Mouse (Mus musculus) lung, postnatal 10 days (tissue): ENCODE results near the gene Adgrf5.
"Not testable (repeated sequence)": the region's sequence is repeated elsewhere in the genome, so short reads cannot be mapped to it uniquely, and the experiment has no call there.

Experiments used
- DNase-seq: peaks from one replicate; pipeline ENCODE4 v3.0.0; 2021

The Adgrf5 gene

DNA sequence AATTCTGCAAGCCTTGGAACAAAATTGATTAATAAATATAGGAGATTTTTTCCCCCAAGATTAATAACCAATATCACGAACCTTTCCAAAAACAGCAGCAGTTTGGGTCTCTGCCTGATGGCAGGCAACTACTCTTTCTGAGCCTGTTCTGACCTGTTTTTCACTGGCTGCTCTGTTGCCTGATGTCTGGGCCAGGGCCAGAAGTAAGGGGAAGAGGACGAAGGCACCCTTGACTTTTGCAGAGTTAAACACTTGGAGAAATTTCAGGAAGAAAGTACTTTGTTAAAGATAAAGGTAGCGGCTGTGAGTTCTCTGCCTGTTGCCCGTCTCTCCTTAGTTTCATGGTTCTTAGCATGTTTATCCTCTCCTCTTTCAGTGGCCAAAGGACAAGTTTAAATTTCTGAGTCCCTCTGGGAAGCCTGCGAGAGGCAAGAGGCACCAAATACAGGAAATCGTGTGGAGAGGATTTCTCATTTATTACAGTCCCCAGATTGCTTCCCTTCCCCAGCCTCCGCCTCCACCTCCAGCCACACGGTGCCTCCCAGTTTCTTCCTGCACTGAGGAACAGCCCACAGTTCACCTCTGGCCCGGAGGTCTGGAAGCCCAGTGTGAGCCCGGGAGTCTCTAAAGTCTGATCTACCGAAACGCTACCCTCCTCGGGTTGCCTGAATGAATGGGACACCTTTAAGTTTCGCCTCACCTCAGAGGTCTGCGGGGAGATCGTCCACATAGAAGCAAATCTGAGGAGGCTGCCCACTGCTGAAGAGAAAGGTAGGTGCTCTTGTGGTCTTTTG is at the start of gene Adgrf5:
TSS of gene Adgrf5 (plus strand) at position 626 of the 794 bp plus-strand sequence.
- peak; percentile 66 for DNase-seq

DNA sequence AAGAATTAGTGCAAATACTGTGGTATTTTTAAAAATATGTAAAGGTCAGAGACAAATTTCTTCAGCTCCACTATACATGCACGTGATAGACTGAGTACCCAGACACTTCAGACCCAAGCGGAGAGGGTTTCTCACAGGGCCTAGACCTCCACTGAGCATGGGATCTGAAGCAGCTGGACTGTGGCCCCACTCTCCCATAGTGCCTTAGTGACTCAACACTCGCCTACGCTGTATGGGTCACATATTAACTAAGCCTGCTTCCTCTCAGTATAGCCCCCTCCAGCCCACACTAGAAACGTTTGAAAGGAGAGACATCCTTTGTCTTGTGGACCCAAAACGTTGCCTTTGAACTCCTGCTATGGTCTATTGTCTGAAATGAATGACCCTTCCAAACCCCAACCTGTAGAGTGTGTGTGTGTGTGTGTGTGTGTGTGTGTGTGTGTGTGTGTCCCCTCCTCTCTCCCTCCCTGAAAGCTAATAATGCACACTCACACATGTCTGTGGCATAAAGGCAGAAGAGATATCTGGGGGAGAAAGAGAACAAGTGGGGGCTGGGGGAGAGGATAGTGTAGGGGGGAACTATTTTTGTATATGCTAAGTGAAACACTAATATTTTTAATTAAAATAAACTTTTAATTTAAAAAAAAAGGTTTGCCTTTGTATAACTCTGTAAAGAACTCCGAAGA is 34.1 kb upstream of the Adgrf5 start:
- no peak for DNase-seq

DNA sequence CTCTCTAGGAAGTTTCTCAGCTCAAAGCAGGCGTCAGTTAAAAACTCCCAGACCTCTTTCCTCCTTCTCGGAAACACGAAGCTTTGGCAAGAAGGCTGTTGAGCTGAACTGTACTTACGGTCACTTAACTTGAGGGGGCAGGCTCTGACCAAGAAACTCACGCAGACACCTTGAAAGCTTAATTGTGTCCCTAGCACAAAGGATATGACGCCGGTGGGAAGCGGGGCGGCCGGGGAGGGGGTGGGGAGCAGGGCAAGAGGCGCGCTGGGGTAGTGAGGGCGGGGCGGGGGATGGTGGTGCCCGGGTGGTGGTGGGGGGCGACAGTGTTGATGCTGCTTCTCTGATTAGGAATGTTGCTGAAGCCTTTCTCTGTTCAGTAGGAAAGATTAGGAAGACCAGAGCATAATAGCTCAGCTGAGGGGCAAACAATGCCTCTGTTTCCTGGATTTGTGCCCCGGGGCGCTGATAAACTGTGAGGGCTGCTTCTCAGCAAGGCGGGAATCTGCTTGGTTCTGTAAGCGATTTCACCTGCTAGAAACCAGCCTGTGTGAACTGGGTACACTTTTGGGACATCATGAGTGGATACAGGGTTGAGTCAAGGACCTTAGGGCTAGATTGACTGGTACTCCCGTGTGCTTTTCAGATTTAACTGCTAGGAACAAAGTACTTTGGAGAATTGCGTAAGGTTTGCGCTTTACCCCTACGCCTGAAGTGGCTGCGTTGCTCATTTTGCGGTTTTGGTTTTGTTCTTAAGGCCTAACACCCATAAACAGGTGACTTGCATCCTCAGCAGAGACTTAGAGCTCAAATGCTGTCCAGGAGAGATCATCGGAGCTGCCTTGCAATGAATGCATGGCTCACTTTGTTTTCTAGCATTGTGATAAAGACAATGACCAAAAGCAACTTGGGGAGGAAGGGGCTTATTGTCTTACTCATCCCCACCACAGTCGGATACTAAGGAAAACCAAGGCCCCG is 33.2 kb upstream of the Adgrf5 start:
- DNase-seq: peak; percentile 82

DNA sequence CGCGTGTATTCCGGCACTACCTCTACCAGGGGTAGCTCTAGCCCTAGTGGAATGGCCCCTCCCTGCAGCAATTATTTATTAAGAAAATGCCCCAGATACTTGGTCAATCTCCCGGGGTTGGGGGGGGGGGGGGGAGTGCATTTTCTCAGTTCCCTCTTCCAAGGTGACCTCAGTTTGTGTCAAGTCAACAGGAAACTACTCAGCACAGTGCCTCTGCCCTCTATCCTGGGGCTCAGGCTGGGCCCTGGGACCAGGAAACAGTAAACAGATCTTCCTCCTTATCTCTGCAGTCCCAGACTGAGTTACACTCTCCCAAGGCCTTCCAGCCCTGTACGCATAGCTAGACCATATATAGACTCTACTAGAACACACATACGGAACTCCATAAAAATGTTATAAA is 32.4 kb upstream of the Adgrf5 start:
- peak; percentile 11 for DNase-seq

DNA sequence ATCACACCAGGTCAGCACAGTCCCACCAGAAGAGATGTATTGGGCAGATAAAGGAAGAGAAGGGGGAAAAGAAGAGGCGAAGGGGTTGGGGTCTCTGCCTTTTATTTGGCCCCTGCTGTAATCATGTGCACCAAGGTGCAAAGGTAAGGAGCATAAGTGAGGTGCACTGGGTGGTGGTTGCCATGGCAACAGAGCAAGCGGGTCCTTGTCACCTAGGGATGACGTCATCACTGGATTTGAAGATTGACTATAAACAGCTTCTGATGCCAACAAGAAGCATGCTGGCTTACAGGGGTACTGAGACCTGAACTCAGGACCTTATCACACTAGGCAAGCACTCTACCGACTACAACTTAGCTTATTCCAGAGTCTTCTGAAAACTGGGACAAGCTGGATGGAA is 31.0 kb upstream of the Adgrf5 start:
- no peak for DNase-seq

DNA sequence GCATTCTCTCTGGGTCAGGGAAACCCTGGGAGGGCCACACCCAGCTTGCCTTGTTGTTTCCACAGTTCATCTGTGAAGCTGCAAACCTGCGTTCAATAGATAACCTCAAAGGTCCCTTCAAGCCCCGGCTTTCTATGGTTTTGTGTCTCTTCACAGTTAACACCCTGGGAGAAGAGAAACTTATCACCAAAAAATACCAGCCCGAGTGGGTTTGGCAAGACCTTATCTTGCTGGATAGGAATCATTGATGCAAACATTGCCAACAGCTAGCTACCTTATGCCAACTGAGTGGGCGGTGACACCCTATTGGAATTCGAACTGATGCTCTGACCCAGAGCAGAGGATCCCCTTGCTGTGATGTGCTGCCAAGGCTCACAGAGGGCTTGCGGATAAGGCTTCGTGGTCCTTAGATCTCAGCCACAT is 30.5 kb upstream of the Adgrf5 start:
- DNase-seq: no peak

DNA sequence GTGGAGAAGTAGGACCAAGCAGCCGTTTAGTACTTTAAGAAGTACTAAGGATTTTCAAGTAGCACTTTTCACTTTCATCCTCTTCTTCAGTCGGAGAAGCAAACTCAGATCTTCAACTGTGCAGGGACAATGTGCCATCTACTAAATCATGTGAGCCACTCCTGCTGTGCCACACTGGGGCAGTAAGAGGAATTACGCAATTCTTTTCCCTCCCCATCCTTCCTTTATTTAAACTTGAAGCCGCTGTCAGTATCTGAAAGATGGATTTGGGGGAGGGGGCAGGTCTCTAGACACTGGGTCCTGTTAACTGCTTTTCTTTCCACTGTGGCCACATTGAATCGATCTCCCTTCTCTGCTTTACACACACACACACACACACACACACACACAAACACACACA is 27.6 kb upstream of the Adgrf5 start:
- DNase-seq: peak; percentile 30

DNA sequence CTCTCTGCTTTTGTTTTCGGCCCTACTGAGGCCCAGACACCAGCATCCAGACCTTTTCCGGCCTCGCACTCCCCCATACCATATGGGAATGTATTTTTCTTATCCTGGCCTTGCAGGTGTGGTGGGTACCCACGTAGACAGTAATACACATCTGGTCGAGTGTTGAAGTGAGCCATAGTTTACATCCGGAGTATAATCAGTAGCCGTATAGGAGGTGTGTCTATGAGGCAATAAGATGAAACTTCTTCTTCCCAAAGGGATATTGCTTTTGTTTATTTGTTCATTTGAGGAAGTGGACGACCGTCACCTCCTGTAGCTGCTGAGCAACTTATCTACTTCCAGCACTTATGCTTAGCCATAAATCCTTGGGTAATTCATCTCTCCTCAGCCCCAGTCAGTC is 26.2 kb upstream of the Adgrf5 start:
- no peak for DNase-seq

DNA sequence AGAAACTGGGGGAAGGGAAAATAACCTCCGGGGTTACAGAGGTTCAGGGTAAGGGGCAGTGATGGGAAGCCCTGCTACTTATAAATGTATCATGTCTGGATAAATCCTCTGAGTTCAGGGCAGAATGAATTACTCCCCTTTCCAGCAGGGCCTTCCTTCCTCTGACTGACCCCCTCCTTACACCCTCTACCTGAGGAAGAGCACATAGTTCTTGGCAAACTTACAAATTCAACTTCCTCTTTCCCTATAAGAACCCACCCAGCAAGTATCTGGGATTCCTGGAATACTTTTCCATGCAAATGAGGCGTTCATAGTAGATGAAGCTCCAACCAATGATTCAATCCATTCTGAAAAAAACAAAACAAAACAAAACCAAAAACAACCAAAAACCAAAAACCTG is 22.6 kb upstream of the Adgrf5 start:
- DNase-seq: no peak

DNA sequence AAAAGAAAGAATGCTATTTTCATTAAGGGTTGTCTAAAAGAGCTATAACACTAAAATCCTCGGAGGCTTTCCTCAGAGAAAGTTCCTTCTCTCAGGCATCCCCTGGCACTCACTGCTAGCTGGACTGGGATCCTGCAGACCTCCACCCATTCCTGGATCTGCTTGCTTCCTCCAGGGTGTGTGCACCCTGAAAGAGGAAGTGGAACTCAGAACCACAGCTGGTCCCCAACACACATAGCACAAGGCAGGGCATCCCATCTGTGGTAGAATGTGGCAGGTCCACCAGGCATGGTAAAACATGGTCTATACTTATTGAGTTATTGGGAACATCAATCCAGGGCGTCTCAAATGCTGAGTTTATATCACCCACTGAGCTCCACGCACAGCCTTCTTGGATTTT is 22.0 kb upstream of the Adgrf5 start:
- no peak for DNase-seq

DNA sequence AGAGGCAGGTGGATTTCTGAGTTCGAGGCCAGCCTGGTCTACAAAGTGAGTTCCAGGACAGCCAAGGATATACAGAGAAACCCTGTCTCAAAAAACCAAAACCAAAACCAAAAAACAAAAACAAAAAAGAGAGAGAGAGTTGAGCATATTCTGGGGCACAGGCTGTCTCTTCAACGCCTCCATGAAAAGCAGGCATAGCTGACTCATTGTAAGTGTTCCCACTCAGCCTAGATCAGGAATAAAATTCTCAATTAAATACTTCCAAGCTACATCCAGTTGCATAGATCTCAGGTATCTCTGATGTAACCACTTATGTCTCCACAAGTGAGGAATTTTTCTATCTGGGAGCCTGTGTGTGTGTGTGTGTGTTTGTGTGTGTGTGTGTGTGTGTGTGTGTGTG is 13.8 kb upstream of the Adgrf5 start:
- not testable (repeated sequence) for DNase-seq

DNA sequence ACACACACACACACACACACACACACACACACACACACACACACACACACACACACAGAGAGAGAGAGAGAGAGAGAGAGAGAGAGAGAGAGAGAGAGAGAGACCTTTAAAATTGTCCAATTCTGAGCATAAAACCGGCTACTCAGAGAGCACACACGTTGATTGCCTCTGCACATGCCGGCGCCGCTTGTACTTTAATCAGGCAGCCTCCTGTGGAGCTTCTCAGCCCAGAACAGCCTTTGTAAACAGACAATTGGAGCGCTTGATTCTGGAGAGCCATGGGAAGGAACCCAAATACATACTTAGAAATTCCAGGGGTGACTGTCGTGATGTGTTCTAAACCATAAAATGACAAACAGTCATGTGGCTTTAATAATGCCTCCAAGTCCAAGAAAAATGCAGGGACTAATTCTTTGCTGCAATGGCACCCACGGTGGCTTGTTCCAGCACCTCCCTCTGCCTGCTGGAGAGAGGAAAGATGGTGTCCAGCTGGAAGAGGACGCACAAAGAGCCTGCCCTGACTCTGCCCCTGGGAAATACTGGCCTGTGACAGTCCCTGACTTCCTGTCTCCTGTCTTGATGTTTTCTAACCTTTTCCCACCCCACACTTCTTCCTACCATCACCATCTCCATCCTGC is 2.2 kb upstream of the Adgrf5 start:
- DNase-seq: no peak

DNA sequence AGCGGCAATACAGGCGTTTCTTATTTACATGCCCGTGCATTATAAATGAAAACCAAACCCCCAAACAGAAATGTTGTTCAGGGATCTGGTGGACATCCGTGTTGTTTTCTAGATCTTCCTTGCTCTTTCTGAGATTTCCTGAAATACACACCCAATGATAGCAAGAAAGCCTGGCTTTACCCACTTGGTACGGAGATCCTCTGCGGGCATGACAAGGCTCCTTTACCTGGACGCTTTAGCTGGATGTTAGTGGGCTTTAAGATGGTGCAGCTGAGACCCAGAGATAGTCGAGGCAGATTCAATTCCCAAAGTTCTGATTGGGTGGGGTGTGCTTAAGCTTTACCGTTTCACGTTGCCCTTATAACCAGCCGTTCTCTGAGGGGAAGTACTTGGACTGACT is 770 bp downstream of the Adgrf5 start:
- DNase-seq: no peak

DNA sequence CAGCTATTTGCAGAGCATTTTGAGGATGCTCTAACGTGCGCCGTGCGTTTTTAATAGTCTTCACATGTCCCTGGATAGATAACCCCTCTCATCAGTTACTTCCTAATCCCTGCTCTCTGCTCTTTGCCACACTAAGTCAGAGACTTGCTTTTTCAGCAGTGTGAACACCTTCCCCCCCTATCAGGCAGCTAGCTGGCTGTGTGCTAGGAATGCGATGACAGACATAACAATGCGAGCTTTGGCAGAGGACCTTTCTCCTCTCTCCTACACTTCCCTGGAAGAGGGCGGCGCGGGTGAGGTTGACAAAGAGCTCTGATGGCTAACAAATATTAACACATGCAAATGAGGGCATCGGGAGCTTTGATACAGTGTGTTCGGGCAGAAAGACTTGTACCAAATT is 2.1 kb downstream of the Adgrf5 start:
- peak; percentile 49 for DNase-seq

DNA sequence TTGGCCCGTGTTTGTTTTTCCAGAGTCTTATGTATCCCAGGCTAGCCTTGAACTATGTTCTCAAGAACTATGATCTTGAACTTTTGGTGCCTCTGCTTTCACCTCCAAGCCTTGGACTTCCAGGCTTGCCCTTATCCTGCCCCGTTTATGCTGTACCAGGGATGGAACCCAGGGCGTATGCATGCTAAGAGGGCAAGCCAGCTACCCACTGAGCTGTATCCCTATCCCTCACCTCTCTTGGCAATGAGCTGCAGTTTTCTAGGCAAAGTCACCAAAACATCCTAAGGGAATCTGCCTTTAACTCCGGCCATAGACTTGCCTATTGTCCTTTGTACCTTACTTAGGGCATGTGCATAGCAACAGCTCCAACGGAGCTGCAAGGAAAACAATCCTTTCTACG is 2.6 kb downstream of the Adgrf5 start:
- no peak for DNase-seq

DNA sequence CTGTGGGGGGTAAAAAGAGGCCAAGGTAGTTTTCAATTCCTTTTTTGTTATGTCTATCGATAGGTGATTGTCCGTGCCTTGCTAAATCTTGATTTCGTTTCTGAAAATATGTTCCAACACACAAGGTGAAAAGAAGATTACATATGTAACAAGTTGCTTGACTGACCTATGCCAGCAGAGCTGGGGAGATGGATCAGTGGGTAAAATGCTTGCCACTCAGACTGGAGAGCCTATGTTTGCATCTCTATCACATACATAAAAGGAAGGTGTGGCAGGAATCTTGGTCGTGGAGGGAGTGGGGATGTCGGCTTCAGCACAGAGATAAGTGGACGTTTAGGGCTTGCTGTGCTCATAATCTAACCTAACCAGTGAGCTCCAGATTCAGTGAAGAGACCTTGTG is 3.7 kb downstream of the Adgrf5 start:
- DNase-seq: no peak

DNA sequence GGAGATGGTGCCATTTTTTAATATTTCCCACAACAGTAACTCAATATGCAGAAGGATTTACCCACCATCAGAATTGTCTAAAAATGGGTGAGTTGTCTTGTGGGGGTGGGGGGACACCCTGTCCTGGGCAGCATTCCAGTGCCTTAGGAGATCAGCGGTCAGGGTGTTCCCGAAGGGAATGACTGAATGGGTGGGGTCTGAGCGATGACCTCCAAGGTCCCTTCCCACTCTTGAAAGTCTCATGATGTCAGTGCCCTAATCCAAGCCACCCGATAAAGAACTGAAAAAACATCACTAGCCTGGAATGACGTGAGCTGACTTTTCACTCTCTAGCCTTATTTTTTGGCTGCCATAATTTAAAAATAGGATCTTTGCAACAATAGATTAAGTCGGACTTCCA is 5.0 kb downstream of the Adgrf5 start:
- peak; percentile 45 for DNase-seq

DNA sequence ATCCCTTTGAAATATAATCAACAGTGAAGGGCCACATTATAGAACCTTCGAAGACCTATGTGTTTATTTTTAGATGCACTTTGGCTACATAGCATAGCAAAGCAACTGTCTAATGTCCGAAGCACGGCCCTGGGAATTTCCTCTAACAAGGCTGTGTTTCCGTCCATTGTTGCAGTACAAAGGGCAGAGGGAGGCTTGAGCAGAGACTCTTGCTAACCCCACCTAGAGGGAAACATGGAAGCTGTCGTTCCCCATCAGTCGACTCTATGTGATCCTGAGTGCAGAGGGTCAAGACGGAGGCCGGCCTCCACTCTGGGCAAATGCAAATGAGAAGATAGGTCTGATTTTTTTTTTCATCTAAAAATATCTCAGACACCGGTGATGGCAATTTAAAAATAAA is 6.2 kb downstream of the Adgrf5 start:
- DNase-seq: peak; percentile 59

DNA sequence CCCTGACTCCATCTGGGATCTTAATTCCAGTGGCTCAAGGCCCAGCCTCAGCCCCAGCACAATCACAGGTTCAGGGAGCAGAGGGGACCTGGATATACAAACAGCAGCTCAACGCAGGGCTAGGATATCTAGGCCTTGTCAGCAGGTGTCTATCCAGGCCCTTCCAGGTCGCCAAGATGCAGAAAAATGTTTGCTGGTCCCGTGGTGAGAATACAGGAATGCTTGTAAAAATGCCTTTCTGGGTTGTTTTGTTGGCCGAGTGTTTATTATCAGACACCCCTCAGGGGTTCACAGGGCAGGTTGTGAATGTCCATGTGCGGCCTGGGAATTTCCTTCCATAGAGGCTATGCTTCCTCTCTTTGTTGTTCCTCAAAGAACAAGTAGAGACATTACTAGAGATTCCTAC is 7.9 kb downstream of the Adgrf5 start:
- DNase-seq: peak; percentile 22

DNA sequence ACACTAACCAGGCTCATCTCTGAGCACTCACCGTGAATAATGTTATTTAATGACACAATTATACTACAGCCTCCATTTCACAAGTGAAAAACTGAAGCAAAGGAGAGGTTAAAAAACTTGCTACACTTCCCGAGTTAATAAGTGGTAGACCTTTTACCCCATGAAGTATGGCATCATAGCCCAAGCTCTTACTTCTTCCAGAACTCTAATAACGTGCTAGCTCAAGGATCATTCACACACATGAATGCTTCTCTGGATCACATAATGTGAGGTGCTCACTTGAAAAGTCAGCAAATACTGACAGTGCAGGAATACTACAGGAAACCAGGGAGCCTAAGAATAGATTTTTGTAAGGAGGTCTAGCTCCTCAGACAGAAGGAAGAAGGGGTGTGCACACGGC is 12.4 kb downstream of the Adgrf5 start:
- no peak for DNase-seq

DNA sequence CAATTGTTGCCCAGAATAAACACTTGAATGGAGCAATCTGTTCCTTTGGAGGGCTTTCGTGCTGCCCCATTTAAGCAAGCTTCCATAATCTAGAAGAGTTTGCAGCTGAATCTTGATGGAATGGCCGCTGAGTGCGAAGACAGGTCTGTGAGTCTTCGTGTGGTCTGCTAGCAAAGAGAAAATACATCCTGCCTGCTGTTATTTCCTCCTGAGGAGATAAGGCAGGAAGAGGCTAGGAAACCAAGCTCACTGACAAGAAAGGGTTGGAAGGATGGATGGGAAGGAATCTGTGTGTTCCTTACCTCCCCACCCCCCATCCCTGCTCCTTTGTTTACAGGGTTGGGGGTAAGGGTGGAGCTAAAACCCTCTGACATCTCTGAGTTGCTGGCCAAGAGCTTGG is 13.8 kb downstream of the Adgrf5 start:
- DNase-seq: peak; percentile 52

DNA sequence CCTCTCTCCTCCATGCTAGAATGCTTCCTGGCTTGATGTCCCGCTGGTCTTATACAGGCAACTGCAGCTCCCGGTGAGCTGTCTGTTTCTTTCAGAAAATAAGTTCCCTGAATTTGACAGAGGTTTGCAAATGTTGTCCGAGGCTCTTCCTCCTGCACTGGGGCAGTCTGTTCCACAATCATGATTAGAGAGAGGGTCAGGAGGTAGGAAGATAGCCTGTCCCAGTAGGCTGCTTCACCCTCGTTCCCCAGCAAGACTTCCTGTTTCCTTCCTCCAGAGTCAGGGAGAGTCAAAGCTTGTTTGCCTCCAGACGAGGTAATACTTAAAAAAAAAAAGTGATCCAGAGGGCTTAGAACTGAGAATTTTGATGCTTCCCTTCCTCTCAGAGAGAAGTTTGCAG is 16.3 kb downstream of the Adgrf5 start:
- DNase-seq: no peak

DNA sequence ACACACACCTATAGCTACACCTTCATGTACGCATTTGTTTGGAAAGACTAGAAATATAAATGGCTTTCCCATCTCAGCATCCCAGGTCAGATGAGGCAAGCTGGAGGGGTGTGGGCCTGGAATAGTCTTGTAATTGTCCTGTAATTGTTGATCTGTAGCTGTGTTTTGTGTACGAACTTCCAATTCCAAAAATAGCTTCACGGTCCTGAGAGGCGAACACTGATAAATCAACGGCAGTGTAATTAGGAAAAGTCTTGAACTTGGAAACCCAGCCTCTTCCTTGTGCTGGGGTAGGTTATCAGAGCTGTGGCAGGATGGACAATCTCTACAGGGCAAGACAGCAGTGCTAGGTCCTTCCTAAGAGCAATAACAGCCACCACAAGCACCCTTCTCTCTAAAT is 18.5 kb downstream of the Adgrf5 start:
- no peak for DNase-seq
